Mouse (Mus musculus): ENCODE data around the gene Btbd9.

DNA sequence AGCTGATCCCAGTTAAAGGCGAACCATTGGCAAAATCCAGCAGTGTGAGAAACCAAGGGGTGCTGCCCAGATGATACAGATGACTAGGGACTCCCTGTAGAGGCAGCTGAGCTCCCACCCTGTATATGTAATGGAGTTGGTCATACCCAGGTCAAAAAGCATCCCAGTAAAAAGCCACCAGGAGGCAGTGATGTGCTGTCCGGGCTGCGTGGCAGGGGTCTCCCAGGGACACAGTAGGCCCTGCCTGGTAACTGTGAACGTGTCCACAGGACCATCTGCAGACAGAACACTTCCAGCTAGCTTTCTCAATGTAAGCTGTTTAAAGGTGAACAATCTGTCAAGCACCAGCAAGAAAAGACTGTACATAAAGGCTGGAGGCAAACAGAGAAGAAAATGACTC, 343.6 kb downstream of the Btbd9 start:
- TF ChIP-seq E2F4 (IDR thresholded peaks at IDR 0.05; ENCODE audit: insufficient read depth) (no peak), USF1 (IDR thresholded peaks at IDR 0.05; ENCODE audit: low read depth) (no peak), POLR2AphosphoS2 (IDR thresholded peaks at IDR 0.05; ENCODE audit: insufficient read length, low read depth) (no peak), POLR2A (IDR thresholded peaks at IDR 0.05; ENCODE audit: insufficient read length, low read depth) (no peak), MAX (IDR thresholded peaks at IDR 0.05; ENCODE audit: low read depth) (no peak), CEBPB (IDR thresholded peaks at IDR 0.05; ENCODE audit: insufficient read depth, poor library complexity, severe bottlenecking) (no peak), MYOD1 (IDR thresholded peaks at IDR 0.05; ENCODE audit: control insufficient read depth in 1 of 3, insufficient read length in 2 of 3, low read depth in 2 of 3) (no peak), TCF12 (IDR thresholded peaks at IDR 0.05; ENCODE audit: insufficient read depth, poor library complexity, severe bottlenecking) (no peak), SRF (IDR thresholded peaks at IDR 0.05; ENCODE audit: control insufficient read depth, insufficient read length, low read depth) (no peak), REST (IDR thresholded peaks at IDR 0.05; ENCODE audit: insufficient read depth, insufficient read length) (no peak), MYOG (IDR thresholded peaks at IDR 0.05; ENCODE audit: control insufficient read depth in 1 of 3, insufficient read depth in 1 of 3, insufficient read length in 2 of 3, low read depth in 2 of 3) (no peak)
